Mouse (Mus musculus) MEL (cell line): Measurements from ENCODE around the gene Slc12a1. TPM values are rescaled to one million over a fixed set of nuclear protein-coding genes. Genes with fewer than 3 reads are reported as not detected.

ENCODE experiments used
- DNase-seq: peaks from one replicate; pipeline ENCODE4 v3.0.0; 2011; ENCODE audit warnings: low read depth, low spot score
- H3K27ac ChIP-seq: 2 replicates; pipeline ENCODE4 v1.5.1; 2012; ENCODE audit warnings: low read depth, mild to moderate bottlenecking, control low read depth, low read length, moderate library complexity; ENCODE audit not compliant: control insufficient read depth
- H3K27me3 ChIP-seq, 2 experiments: fragments of 150-350 bp in 1 of 2; sonication (generic) in 1 of 2; 2 replicates each; pipeline ENCODE4 v1.6.1; 2012; ENCODE audit warnings: low read length in 2 of 2, mild to moderate bottlenecking in 2 of 2, improper control_type of control experiment in 1 of 2, moderate library complexity in 1 of 2; ENCODE audit not compliant: insufficient read depth in 2 of 2, control insufficient read depth in 1 of 2
- H3K36me3 ChIP-seq, 2 experiments: 2 replicates each; pipeline ENCODE4 v1.6.1; 2012 to 2014; ENCODE audit warnings: low read length in 2 of 2, improper control_type of control experiment in 1 of 2, inconsistent platforms in 1 of 2, mild to moderate bottlenecking in 1 of 2; ENCODE audit not compliant: insufficient read depth in 2 of 2, control insufficient read depth in 1 of 2
- H3K4me1 ChIP-seq, 2 experiments: fragments of 150-350 bp in 1 of 2; sonication (generic) in 1 of 2; 2 replicates each; pipeline ENCODE4 v1.6.1; 2012; ENCODE audit warnings: low read length in 2 of 2, improper control_type of control experiment in 1 of 2, mild to moderate bottlenecking in 1 of 2; ENCODE audit not compliant: insufficient read depth in 2 of 2, control insufficient read depth in 1 of 2
- H3K4me3 ChIP-seq, 2 experiments: fragments of 150-350 bp in 1 of 2; sonication (generic) in 1 of 2; 2 replicates each; pipeline ENCODE4 v1.5.1; 2012; ENCODE audit warnings: low read depth in 2 of 2, low read length in 2 of 2, mild to moderate bottlenecking in 2 of 2, moderate library complexity in 2 of 2, control low read depth in 1 of 2, improper control_type of control experiment in 1 of 2; ENCODE audit not compliant: control insufficient read depth in 1 of 2, insufficient read depth in 1 of 2
- H3K79me2 ChIP-seq: 2 replicates; pipeline ENCODE4 v1.6.1; 2012; ENCODE audit warnings: mild to moderate bottlenecking, low read length, moderate library complexity; ENCODE audit not compliant: control insufficient read depth, poor library complexity, insufficient read depth
- H3K9ac ChIP-seq: 2 replicates; pipeline ENCODE4 v1.6.1; 2012; ENCODE audit warnings: low read depth, mild to moderate bottlenecking, control low read depth, low read length, moderate library complexity; ENCODE audit not compliant: control insufficient read depth, poor library complexity, severe bottlenecking
- H3K9me3 ChIP-seq: fragments of 150-350 bp; sonication (generic); replicated peaks from 2 replicates; pipeline ENCODE4 v1.6.1; 2012; ENCODE audit warnings: mild to moderate bottlenecking, low read length, improper control_type of control experiment, moderate library complexity; ENCODE audit not compliant: insufficient read depth
- BHLHE40 ChIP-seq: IDR thresholded peaks from 2 replicates; pipeline ENCODE4 v1.6.1; 2012; ENCODE audit warnings: low read depth, mild to moderate bottlenecking, inconsistent platforms, low read length, improper control_type of control experiment, borderline replicate concordance
- CHD1 ChIP-seq: IDR thresholded peaks from 2 replicates; pipeline ENCODE4 v1.6.1; 2012; ENCODE audit warnings: low read depth, mild to moderate bottlenecking, inconsistent platforms, low read length, improper control_type of control experiment
- CTCF ChIP-seq, 3 experiments: IDR thresholded peaks in 2 of 3; conservative IDR thresholded peaks in 1 of 3; 2 replicates each; pipeline ENCODE4 v1.5.1; 2011 to 2012; ENCODE audit warnings: low read length in 3 of 3, low read depth in 2 of 3, mild to moderate bottlenecking in 2 of 3, improper control_type of control experiment in 1 of 3, inconsistent platforms in 1 of 3, mixed read lengths in 1 of 3, moderate library complexity in 1 of 3; ENCODE audit not compliant: control insufficient read depth in 1 of 3, insufficient read depth in 1 of 3, poor library complexity in 1 of 3, severe bottlenecking in 1 of 3
- E2F4 ChIP-seq: IDR thresholded peaks from 2 replicates; pipeline ENCODE4 v1.6.1; 2011; ENCODE audit warnings: low read depth, low read length, improper control_type of control experiment, borderline replicate concordance
- ELF1 ChIP-seq: IDR thresholded peaks from 2 replicates; pipeline ENCODE4 v1.6.1; 2014; ENCODE audit warnings: low read depth, mild to moderate bottlenecking, inconsistent platforms, low read length, improper control_type of control experiment, moderate library complexity
- EP300 ChIP-seq, 2 experiments: IDR thresholded peaks; 2 replicates each; pipeline ENCODE4 v1.6.1; 2011; ENCODE audit warnings: improper control_type of control experiment in 2 of 2, low read length in 2 of 2, low read depth in 1 of 2, mild to moderate bottlenecking in 1 of 2
- ETS1 ChIP-seq: IDR thresholded peaks from 2 replicates; pipeline ENCODE4 v1.6.1; 2012; ENCODE audit warnings: low read depth, mild to moderate bottlenecking, inconsistent platforms, low read length, improper control_type of control experiment, moderate library complexity
- GATA1 ChIP-seq: IDR thresholded peaks from 2 replicates; pipeline ENCODE4 v1.6.1; 2011; ENCODE audit warnings: low read depth, low read length, improper control_type of control experiment
- HCFC1 ChIP-seq: IDR thresholded peaks from 2 replicates; pipeline ENCODE4 v1.6.1; 2012; ENCODE audit warnings: low read depth, mild to moderate bottlenecking, inconsistent platforms, low read length, improper control_type of control experiment, moderate library complexity
- KAT2A ChIP-seq: conservative IDR thresholded peaks from 2 replicates; pipeline ENCODE4 v1.6.1; 2012; ENCODE audit warnings: low read depth, low read length, improper control_type of control experiment, inconsistent platforms
- MAFK ChIP-seq: IDR thresholded peaks from 2 replicates; pipeline ENCODE4 v1.6.1; 2011; ENCODE audit warnings: low read depth, mild to moderate bottlenecking, low read length, improper control_type of control experiment, borderline replicate concordance
- MAZ ChIP-seq: IDR thresholded peaks from 2 replicates; pipeline ENCODE4 v1.6.1; 2012; ENCODE audit warnings: low read depth, mild to moderate bottlenecking, inconsistent platforms, low read length, improper control_type of control experiment
- MEF2A ChIP-seq: IDR thresholded peaks from 2 replicates; pipeline ENCODE4 v1.6.1; 2014; ENCODE audit warnings: low read depth, mild to moderate bottlenecking, inconsistent platforms, low read length, improper control_type of control experiment; ENCODE audit not compliant: poor library complexity, insufficient replicate concordance, severe bottlenecking; ENCODE audit errors: extremely low read depth
- MXI1 ChIP-seq: IDR thresholded peaks from 2 replicates; pipeline ENCODE4 v1.6.1; 2011; ENCODE audit warnings: mild to moderate bottlenecking, low read depth, low read length, improper control_type of control experiment
- MYC ChIP-seq: IDR thresholded peaks from 2 replicates; pipeline ENCODE4 v1.6.1; 2011; ENCODE audit warnings: low read depth, mild to moderate bottlenecking, low read length, improper control_type of control experiment, moderate library complexity
- NELFE ChIP-seq: IDR thresholded peaks from 2 replicates; pipeline ENCODE4 v1.6.1; 2011; ENCODE audit warnings: low read depth, low read length, improper control_type of control experiment
- POLR2A ChIP-seq, 2 experiments: IDR thresholded peaks; 2 replicates each; pipeline ENCODE4 v1.6.1; 2011 to 2012; ENCODE audit warnings: low read length in 2 of 2, mild to moderate bottlenecking in 2 of 2, control low read depth in 1 of 2, improper control_type of control experiment in 1 of 2, low read depth in 1 of 2, moderate library complexity in 1 of 2; ENCODE audit not compliant: control insufficient read depth in 1 of 2, insufficient read depth in 1 of 2, poor library complexity in 1 of 2
- POLR2AphosphoS2 ChIP-seq: IDR thresholded peaks from 2 replicates; pipeline ENCODE4 v1.6.1; 2011; ENCODE audit warnings: low read length, improper control_type of control experiment
- POLR2AphosphoS5 ChIP-seq: IDR thresholded peaks from 2 replicates; pipeline ENCODE4 v1.6.1; 2012; ENCODE audit warnings: low read depth, borderline replicate concordance, mild to moderate bottlenecking, inconsistent platforms, low read length, moderate library complexity, mixed read lengths
- RAD21 ChIP-seq: IDR thresholded peaks from 2 replicates; pipeline ENCODE4 v1.6.1; 2011; ENCODE audit warnings: mild to moderate bottlenecking, low read depth, low read length, improper control_type of control experiment
- SIN3A ChIP-seq: IDR thresholded peaks from 2 replicates; pipeline ENCODE4 v1.6.1; 2012; ENCODE audit warnings: low read length, improper control_type of control experiment, inconsistent platforms
- SMC3 ChIP-seq: IDR thresholded peaks from 2 replicates; pipeline ENCODE4 v1.6.1; 2011; ENCODE audit warnings: low read depth, low read length, improper control_type of control experiment
- TBP ChIP-seq: IDR thresholded peaks from 2 replicates; pipeline ENCODE4 v1.8.0; 2011; ENCODE audit warnings: low read depth, low read length, improper control_type of control experiment
- TCF12 ChIP-seq: IDR thresholded peaks from 2 replicates; pipeline ENCODE4 v1.6.1; 2014; ENCODE audit warnings: low read depth, mild to moderate bottlenecking, inconsistent platforms, low read length, improper control_type of control experiment, moderate library complexity
- UBTF ChIP-seq: IDR thresholded peaks from 2 replicates; pipeline ENCODE4 v1.6.1; 2012; ENCODE audit warnings: low read depth, mild to moderate bottlenecking, inconsistent platforms, low read length, improper control_type of control experiment, moderate library complexity, borderline replicate concordance; ENCODE audit not compliant: insufficient read depth
- ZC3H11A ChIP-seq: IDR thresholded peaks from 2 replicates; pipeline ENCODE4 v1.6.1; 2012; ENCODE audit warnings: low read depth, mild to moderate bottlenecking, inconsistent platforms, low read length, improper control_type of control experiment
- ZKSCAN1 ChIP-seq: IDR thresholded peaks from 2 replicates; pipeline ENCODE4 v1.6.1; 2012; ENCODE audit warnings: low read depth, mild to moderate bottlenecking, inconsistent platforms, low read length, improper control_type of control experiment, moderate library complexity
- ZNF384 ChIP-seq: IDR thresholded peaks from 2 replicates; pipeline ENCODE4 v1.6.1; 2012; ENCODE audit warnings: low read depth, mild to moderate bottlenecking, inconsistent platforms, low read length, improper control_type of control experiment
- polyA plus RNA-seq, 2 experiments: library from polyadenylated mRNA; stranded (reverse) in 1 of 2; unstranded in 1 of 2; fragments of >175 nt in 1 of 2; fragments of >200 nt in 1 of 2; gene quantifications; 2 replicates each; pipeline versions ENCODE4 v1.2.1 to v1.2.4; 2012; ENCODE audit warnings: low replicate concordance in 2 of 2, low read depth in 1 of 2; ENCODE audit not compliant: insufficient read length in 2 of 2, insufficient read depth in 1 of 2, missing spikeins in 1 of 2
- total RNA-seq: library from RNA; depleted of rRNA; stranded (reverse); fragments of 300-350 nt; gene quantifications from 2 replicates; pipeline ENCODE4 v1.2.3, GENCODE M21; 2012

The Slc12a1 gene
- total and polyA plus RNA-seq, 3 experiments: not detected

- H3K79me2 ChIP-seq: peaks cover 63% of the 10 kb centered on the region
- TF ChIP-seq MEF2A (no peak), POLR2AphosphoS2 (no peak), MYC (no peak), HCFC1 (no peak), UBTF (no peak), TCF12 (no peak), POLR2AphosphoS5 (no peak), ZC3H11A (no peak), BHLHE40 (no peak), KAT2A (no peak), ZKSCAN1 (no peak), NELFE (no peak), SIN3A (no peak; the same call in 1 of the 2 replicates), EP300 (IDR thresholded peaks at IDR 0.05; ENCODE audit: low read depth in 1 of 2, low read length in 2 of 2) (no peak), CTCF (IDR thresholded peaks at IDR 0.05 in 2 of 3, conservative IDR thresholded peaks at IDR 0.05 in 1 of 3; ENCODE audit: control insufficient read depth in 1 of 3, insufficient read depth in 1 of 3, low read depth in 2 of 3, low read length in 3 of 3, poor library complexity in 1 of 3, severe bottlenecking in 1 of 3) (no peak), MXI1 (no peak)
- H3K4me3 ChIP-seq: no peak overlapping the region
- H3K27me3 ChIP-seq: no peaks in the 10 kb centered on the region
- H3K36me3 ChIP-seq: peaks cover 16 to 37% of the 10 kb centered on the region in 2 experiments
- H3K9ac ChIP-seq: no peak overlapping the region
- H3K4me1 ChIP-seq: peaks cover 24 to 28% of the 10 kb centered on the region in 2 experiments
- no peak for DNase-seq
- H3K27ac ChIP-seq: no peak overlapping the region
- no peaks in the 10 kb centered on the region for H3K9me3 ChIP-seq
Observed at GRCm38 (mm10) chr2:125119381-125120110, 32.8 kb upstream of the Slc12a1 start.

GRCm38 (mm10) chr2:125122288-125122623, 30.0 kb upstream of the Slc12a1 start:
- Histone ChIP-seq H3K9ac (peak overlapping the region; percentile 98), H3K27me3 (no peaks in the 10 kb centered on the region), H3K9me3 (no peaks in the 10 kb centered on the region), H3K4me1 (peaks cover 27 to 39% of the 10 kb centered on the region in 2 experiments), H3K4me3 (peak overlapping the region; percentile 93 to 99), H3K79me2 (peaks cover 52% of the 10 kb centered on the region), H3K36me3 (peaks cover 5 to 51% of the 10 kb centered on the region in 2 experiments), H3K27ac (peak overlapping the region; percentile 79)
- TF ChIP-seq MAFK: no peak
- no peak for TF ChIP-seq HCFC1
- TF ChIP-seq ZNF384: no peak
- TF ChIP-seq GATA1: no peak
- TF ChIP-seq CTCF (IDR thresholded peaks at IDR 0.05 in 2 of 3, conservative IDR thresholded peaks at IDR 0.05 in 1 of 3; ENCODE audit: control insufficient read depth in 1 of 3, insufficient read depth in 1 of 3, low read depth in 2 of 3, low read length in 3 of 3, poor library complexity in 1 of 3, severe bottlenecking in 1 of 3): no peak
- TF ChIP-seq MAZ: no peak
- no peak for TF ChIP-seq EP300 (IDR thresholded peaks at IDR 0.05; ENCODE audit: low read depth in 1 of 2, low read length in 2 of 2)
- no peak for TF ChIP-seq SIN3A
- TF ChIP-seq E2F4: no peak
- no peak for TF ChIP-seq ETS1
- no peak for TF ChIP-seq CHD1
- TF ChIP-seq POLR2A (IDR thresholded peaks at IDR 0.05; ENCODE audit: control insufficient read depth in 1 of 2, insufficient read depth in 1 of 2, low read depth in 1 of 2, low read length in 2 of 2, poor library complexity in 1 of 2): no peak
- TF ChIP-seq TBP: no peak
- no peak for TF ChIP-seq RAD21
- TF ChIP-seq SMC3: no peak
- TF ChIP-seq NELFE: no peak
- no peak for TF ChIP-seq ELF1
- TF ChIP-seq BHLHE40: no peak
- no peak for TF ChIP-seq MEF2A
- peak; percentile 42 for DNase-seq
